Mouse (Mus musculus) bone marrow, adult 2 months (tissue): ENCODE results near the gene Eef1a2.

ENCODE experiments used
- CTCF ChIP-seq: fragments of 200-500 bp; IDR thresholded peaks from 2 replicates; pipeline ENCODE4 v1.5.1; 2011; ENCODE audit warnings: low read length, control low read depth; ENCODE audit not compliant: control insufficient read depth, insufficient read depth
- POLR2A ChIP-seq: fragments of 200-500 bp; IDR thresholded peaks from 2 replicates; pipeline ENCODE4 v1.6.1; 2011; ENCODE audit warnings: low read depth, mild to moderate bottlenecking, control low read depth, low read length, borderline replicate concordance; ENCODE audit not compliant: control insufficient read depth

GRCm38 (mm10) chr2:181157180-181157579, 366 bp upstream of the Eef1a2 start:
- TF ChIP-seq POLR2A, result no peak
- no peak for TF ChIP-seq CTCF
